Mouse (Mus musculus): ENCODE measurements around the gene Rps6kb1.
"Not testable (repeated sequence)": the region's sequence is repeated elsewhere in the genome, so short reads cannot be mapped to it uniquely, and the experiment has no call there.

The Rps6kb1 gene

GRCm38 (mm10) chr11:86540476-86540845, 4.1 kb downstream of the Rps6kb1 start:
- DNase-seq (ENCODE audit: low spot score), result no peak

DNA sequence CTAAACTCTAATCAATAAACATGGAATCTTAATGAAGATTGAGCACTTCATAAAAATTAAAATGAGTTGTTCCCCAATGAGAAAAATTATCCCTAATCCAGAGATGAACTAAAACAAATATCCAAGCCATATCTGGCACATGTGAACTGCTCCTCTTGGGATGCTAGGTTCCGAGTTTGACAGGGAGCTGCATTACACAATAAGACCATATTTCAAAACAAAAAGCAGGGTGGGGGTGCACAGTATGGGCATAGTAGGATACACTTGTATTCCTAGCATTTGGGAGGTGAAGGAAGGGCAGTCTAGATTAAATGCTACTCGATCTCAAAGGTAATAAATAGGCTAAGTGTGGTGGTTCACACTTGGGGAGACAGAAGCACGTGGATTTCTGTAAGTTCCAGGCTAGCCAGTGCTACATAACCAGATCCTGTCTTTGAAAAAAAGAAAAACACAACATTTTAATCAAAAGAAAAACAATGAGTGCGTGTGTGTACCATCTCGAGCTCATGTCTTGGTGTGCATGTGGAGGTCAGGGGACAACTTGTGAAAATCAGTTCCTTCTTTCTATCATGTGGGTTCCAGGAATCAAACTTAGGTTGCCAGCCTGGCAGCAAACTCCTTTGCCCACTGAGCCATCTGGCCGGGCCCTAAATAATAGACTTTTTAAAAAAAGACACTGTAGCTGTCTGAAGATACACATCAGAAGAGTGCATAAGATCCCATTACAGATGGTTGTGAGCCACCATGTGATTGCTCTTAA, 4.7 kb downstream of the Rps6kb1 start:
- no peak for DNase-seq (ENCODE audit: low spot score)

DNA sequence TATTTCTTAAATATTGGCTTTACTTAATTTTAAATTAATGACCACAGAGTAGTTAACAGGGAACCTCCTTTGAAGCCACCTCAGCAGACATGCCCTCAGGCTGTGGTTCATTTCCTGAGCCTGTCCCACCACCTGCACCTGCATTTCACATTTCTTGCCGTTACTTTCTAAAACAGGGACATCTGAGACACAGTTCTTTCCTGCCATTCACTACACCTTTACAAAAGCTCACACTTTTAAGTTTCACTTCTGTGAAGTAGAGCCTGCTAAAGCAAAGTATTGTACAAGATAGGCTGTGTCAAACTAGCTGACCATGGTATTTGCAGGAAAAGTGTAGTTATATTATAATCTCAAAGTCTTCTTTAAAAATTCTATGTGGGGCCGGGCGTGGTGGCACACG, 5.8 kb downstream of the Rps6kb1 start:
- DNase-seq (ENCODE audit: low spot score), result no peak

GRCm38 (mm10) chr11:86534201-86534910, 10.2 kb downstream of the Rps6kb1 start:
- no peak for DNase-seq (ENCODE audit: low spot score)

DNA sequence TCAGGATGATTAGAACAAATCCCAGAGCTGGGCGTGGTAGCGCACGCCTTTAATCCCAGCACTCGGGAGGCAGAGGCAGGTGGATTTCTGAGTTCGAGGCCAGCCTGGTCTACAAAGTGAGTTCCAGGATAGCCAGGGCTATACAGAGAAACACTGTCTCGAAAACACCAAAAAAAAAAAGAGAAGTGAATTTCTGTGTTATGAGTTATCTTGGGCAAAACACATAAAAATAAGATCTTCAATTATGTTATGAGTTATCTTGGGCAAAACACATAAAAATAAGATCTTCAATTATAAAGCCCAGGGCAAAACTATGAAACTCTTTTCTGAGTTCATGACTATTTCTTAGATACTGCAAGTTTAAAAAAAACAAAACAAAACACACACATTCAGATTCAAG, 11.3 kb downstream of the Rps6kb1 start:
- not testable (repeated sequence) for DNase-seq (ENCODE audit: low spot score)

DNA sequence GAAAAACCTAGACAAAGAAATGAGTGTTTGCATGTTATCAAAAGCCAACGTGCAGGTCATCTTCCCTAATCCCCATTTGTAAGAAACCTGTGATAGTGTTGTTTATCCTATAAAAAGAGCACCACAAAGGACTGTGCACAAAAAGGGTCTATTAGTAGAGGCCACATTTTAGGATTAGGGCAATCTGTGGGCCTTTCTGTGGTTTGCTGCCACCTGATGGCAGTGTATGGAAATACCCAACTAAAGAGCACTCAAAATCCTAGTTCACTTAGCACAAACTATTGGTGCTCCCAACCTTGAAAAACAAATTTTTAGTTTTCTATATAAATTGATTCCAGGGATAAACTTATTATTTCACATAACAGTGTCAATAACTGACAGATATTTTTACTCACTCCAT, 11.8 kb downstream of the Rps6kb1 start:
- DNase-seq (ENCODE audit: low spot score), result no peak

DNA sequence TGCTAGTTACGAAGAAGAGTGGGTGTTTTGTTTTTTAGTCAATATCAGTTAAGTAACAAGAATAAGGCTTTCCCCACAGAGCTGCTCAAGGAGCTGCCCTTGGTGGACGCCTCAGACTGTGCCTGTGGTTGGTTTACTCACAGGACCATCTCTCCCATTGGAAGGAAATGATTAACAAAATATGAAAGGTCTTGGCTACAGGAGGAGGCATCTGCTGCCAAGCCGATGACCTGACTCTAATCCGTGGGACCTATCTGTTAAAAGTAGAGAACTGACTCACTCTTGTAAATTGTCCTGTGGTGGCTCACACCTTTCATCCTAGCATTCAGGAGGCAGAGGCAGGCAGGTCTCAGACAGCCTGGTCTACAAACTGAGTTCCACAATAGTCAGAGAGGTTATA, 17.1 kb downstream of the Rps6kb1 start:
- no peak for DNase-seq (ENCODE audit: low spot score)

DNA sequence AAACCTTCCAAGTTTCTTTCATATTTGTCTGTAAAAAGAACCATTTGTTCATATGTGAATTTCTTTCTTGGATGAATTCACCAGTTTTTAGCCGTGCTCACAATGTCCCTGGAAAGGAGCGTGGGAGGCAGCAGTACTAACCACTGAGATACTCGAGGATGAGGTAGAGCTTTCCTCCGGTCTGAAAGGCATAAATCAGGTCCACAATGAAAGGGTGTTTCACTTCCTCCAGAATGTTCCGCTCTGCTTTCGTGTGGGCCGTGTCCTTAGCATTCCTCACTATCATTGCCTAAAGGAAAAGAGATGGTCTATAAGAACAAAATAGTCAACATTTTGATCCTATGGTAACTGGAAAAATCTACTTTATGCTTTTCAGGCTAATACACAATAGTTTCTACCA, 24.9 kb downstream of the Rps6kb1 start:
- DNase-seq (ENCODE audit: low spot score), result no peak

DNA sequence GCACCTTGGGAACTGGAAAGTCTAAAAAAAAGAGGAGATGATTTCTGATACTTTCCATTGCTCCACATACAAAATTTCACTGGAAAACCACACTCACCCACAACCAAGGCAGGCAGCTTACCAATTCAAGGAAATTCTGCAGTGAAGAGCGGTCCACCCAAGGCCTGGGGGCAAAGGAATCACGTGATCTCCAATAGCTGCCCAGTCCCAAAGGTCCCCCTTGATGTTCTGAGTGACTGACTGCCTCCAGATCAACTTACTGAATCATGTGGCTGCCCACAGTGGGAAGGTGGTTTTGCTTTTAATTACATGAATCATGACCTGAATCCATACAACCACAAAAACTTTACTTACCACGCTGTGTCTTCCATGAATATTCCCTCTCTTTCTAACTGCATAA, 27.4 kb downstream of the Rps6kb1 start:
- no peak for DNase-seq (ENCODE audit: low spot score)

- DNase-seq (ENCODE audit: low spot score), result no peak
Measured at GRCm38 (mm10) chr11:86516620-86517019, 28.0 kb downstream of the Rps6kb1 start.

GRCm38 (mm10) chr11:86507991-86508390, 36.6 kb downstream of the Rps6kb1 start:
- no peak for DNase-seq (ENCODE audit: low spot score)

DNA sequence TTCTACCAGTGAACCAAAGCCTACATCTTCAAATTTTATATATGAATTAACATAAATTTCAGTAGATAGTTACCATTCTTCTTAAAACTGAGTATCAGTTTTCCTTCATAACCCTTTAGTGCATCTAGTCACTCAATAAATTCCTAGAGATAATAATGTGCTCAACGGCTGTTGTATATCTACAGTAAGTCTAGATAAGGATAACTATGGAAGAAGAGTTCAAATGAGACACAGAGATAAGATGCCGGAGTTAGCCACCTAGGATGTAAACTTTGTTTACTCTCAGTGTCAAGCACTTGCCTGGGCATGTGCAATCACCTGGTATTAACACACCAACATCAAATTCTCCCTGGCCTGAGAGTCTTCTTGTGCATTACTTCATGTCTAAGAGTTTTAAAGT, 37.3 kb downstream of the Rps6kb1 start:
- DNase-seq (ENCODE audit: low spot score), result no peak

- DNase-seq (ENCODE audit: low spot score), result no peak
Measured at GRCm38 (mm10) chr11:86503121-86503520, 41.5 kb downstream of the Rps6kb1 start.

GRCm38 (mm10) chr11:86500795-86501194, 43.8 kb downstream of the Rps6kb1 start:
- DNase-seq (ENCODE audit: low spot score), result no peak

- no peak for DNase-seq (ENCODE audit: low spot score)
Measured at GRCm38 (mm10) chr11:86497908-86498307, 46.7 kb downstream of the Rps6kb1 start.

DNA sequence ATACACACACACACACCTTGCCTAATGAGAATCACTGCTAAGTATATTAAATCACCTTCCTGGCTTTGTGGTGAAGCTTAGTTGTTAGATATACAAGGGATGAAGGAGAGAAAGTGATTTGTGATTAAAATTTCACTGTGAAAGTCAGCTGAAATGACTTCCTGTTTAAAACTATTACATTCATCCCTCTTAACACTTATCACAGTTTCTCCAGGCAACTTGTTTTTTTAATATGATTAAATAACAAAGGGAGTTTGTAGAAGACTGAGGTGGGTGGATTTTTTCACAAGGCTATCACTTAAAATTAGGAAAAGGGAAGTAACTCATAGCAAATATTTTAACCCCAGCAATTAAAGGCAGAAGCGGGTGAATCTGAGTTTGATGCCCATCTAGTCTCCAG, 47.2 kb downstream of the Rps6kb1 start:
- DNase-seq (ENCODE audit: low spot score), result no peak

DNA sequence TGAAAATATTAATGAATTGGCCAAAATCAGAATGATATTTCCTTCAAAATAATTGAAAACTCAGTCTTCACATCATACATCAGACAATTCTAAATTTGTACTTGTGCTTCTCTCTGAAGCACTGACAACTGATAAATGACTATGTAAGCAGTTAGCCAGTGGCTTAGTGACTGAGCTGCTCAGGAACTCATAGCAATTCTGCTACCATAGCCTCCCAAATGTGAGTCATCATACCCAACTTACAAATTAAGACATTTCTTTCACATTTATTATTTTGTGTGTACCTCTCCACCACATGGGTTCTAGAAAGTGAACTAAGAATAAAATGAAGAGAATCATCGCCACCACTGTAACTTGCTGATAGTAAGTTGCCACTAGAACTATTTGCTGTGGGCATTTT, 53.8 kb downstream of the Rps6kb1 start:
- DNase-seq (ENCODE audit: low spot score), result no peak

DNA sequence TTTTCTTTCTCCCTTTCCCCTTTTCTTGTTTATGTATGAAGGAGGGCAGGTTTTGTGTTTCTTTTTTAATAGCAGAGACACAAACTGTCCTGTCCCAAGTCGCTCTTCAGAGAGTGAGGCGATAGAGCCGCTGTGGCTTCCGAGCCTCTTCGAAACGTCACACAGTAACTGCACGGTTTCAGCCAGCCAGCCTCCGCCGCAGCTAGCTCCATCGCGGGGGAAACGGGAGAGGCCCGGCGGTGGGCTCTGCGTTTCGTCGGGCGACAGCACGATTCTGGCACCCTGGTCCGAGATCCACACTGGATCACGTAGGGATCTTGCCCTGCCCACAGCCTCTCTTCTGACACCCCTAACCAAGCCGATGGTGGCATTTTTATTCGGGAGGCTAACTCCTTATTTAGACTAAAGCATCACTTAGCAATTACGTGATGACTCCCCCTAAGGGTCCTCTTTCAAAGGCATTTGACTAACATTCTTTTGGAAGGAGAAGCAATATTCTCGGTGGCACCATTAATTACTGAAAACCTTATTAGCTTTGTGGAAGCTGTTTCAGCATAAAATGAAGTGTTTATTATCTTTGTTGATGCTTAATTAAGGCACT, 59.6 kb downstream of the Rps6kb1 start:
- peak; percentile 35 for DNase-seq (ENCODE audit: low spot score)

GRCm38 (mm10) chr11:86484101-86484868, 60.3 kb downstream of the Rps6kb1 start, which contains the start of gene Rnft1:
Gene Rnft1, plus strand, starts transcription at chr11:86484657.
- peak; percentile 97 for DNase-seq (ENCODE audit: low spot score)

DNA sequence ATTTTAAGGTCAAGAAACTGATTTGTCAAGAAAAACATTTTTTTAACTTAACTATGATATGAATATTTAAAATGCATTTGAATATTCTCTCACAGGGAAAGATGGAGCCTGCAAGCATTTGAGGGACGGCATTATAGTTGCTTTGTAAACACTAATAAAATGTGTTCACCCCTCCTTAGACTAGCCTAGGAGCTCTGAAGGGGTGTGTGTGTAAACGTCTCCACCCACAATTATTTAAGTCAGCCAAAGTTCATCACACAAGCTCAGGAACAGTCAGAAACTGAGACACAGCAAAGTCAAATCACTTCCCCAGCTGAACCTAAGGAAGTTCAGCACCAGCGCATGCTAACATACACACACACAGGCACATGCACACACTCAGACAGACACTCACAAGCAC, 71.0 kb downstream of the Rps6kb1 start:
- no peak for DNase-seq (ENCODE audit: low spot score)

DNA sequence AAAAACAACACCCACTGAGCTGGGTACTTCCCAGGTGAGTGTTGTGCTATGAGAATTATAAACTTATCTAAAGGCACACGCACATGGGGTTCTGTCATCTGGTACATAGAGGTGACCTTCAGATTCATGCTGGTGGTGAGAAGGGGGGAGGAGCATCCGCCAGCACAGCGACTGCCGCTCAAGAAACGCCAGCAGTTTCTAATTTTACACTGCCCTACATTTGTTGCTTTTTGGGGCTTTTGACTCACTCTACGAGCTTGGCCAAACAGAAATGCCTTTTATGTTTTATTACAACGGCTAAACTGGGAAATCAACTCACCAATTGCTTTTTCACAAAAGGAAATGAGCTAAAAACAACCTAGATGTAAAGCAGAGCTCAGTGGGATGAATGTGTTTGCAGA, 71.8 kb downstream of the Rps6kb1 start:
- no peak for DNase-seq (ENCODE audit: low spot score)

GRCm38 (mm10) chr11:86471785-86472184, 72.8 kb downstream of the Rps6kb1 start:
- DNase-seq (ENCODE audit: low spot score), result no peak

DNA sequence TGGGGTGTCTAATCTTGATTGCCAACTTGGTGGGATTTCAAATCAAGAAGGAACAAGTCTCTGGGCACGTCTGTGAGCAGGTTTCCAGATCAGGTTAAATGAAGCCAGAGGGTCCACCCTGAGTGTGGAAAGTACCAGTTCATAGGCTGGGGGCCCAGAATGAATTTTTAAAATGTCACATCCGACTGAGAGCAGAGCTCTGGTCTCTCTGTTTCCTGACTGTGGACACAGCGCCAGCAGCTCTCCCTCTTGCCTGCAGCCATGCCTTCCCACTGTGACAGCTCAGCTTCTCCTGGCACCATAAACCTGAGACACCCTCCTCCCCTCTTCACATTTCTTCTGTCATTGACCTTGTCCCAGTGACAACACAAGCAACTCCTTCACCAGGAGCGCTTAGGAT, 75.6 kb downstream of the Rps6kb1 start:
- DNase-seq (ENCODE audit: low spot score), result no peak
